Mouse (Mus musculus) left cerebral cortex, postnatal 14 days (tissue): ENCODE measurements at regions not wholly inside any gene's neighbourhood (a gene's known extent, or its start where the extent isn't known, plus 50 kb on each side); places are given as distances from the start of the nearest gene placed in this dataset.

ENCODE experiments used
- DNase-seq, 2 experiments: peaks; one replicate each; pipeline ENCODE4 v3.0.0; 2021 to 2022; ENCODE audit warnings: low spot score in 2 of 2, mixed read lengths in 1 of 2
- intact Hi-C: fragments of 180-260 bp; cut with DNase I; formaldehyde crosslinking; loops from one replicate; pipeline ENCODE4 v1.15.1; 2025

DNA sequence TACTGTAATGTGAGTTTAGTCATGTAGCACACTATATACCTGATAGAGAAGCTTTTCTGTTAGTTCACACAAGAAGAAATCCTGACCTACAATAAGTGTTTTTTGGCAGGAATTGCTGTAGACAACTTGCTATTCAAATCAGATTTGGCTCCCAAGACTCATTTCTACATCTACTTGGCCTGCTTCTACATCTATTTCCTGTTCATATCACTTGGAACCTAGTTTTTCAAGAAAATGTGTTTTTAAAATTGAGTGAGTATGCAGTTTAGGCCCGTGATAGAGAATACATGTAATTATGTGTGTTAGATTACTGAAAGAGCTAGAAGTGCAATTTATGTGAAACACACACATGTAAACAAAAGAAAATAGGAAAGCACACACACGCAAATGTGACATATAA is 176.4 kb upstream of the Paip1 start:
- intact Hi-C loops, result no loop called here
- DNase-seq, result peak in 1 of 2 experiments; percentile 16

- intact Hi-C loops, result no loop called here
- no peak for DNase-seq
These were observed 172.1 kb upstream of the Paip1 start for GRCm38 (mm10) chr13:119256350-119256749.

DNA sequence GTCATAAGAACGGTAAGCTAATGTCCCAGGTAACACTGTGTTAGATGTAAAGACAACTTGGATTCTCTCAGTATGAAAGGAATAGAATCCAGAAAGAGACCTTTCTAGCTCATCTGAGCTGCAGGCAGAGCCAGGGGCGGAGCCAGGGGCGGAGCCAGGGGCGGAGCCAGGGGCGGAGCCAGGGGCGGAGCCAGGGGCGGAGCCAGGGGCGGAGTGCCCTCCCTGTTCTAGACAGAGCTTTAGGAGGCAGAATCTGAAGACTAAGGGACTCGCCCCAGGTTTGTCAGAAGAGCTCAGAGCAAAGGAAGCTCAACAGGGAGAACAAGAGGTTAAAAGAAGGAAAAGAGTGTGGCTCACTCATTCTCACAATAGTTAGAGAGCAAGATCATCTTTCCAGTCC is 169.9 kb upstream of the Paip1 start:
- no peak for DNase-seq
- intact Hi-C loops, result no loop called here

GRCm38 (mm10) chr13:119263561-119263960 is 164.8 kb upstream of the Paip1 start:
- DNase-seq, result no peak
- intact Hi-C loops, result no loop called here

DNA sequence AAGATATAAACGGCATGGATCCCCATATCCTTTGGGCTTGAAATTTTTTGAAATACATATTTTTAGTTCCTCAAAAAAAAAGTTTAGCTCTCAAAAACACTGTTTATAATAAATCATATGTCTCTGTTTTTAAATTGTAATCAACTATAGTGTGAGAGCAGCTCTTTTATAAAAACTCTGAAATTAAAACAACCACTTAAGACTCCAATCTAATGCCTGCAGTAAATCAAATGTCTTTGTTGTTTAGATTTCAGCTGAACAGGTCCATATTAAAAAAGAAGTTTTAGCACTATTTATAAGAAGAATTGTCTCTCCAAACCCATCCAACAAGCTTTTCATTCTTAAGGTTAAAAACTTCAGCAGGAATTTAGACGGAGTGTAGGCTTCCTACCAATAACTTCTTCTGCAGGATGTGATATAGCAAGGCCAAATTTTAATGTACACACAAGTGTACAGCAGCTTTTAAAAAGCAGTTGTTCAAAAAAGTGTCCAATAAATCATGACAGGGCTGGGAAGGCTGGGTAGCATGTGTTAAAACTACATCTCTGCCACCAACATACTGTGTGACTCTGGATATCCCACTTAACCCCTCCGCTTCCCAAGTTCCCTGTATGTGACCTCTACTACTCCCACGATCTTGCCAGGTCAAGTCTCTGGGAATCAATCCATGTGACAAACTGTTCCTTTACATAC is 160.6 kb upstream of the Paip1 start:
- no peak for DNase-seq
- intact Hi-C loops, result no loop called here

GRCm38 (mm10) chr13:119268301-119268675 is 160.1 kb upstream of the Paip1 start:
- DNase-seq, result no peak
- intact Hi-C loops, result no loop called here

DNA sequence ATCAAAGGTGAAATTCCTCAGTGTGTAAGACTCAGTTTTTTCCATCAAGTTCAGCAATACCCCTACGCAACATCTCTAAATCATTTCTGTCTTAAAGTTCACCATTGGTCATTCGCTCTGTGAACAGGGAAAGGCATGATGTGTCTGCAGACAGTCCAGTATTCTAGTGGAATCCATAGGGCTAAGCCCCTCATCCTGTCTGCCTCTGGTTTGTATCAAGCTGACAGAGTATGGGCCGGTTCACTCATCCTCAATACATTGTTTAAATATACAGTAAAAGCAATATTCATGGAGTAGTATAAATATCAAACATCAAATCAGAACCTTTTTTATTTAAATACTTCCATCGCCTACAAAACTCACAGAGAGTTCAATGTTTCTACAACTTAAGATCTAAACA is 152.9 kb upstream of the Paip1 start:
- intact Hi-C loops, result no loop called here
- DNase-seq, result no peak

DNA sequence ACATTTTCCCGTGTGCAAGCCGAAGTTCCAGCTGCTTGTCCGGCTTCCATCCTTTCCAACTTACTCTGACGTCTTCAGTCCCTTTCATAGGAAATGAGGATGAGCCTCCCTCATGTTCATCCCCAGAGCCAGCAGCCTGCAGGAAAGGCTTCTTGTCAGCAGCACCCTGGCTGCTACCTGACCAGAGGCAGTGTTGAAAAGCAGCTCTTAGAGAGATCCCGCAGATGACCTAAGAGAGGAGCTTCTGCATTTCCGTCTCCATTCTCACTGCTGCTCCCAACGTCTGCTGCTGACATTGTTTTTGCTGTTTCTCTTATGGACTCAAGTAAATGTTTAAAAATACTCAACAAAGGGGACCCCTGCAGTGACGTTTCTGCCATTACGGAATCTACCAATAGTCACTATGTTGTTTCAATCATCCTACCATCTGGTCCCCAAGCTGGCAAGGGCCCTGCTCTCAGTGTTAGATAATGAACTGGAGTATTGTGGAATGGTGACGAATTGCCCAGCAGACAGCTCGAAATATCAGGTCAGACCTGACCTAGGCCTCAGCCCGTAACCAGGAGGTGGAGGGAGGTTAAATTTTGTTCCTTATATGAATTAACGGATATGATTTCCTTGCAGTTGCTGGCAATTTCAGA is 151.0 kb upstream of the Paip1 start:
- intact Hi-C loops, result no loop called here
- DNase-seq, result no peak

DNA sequence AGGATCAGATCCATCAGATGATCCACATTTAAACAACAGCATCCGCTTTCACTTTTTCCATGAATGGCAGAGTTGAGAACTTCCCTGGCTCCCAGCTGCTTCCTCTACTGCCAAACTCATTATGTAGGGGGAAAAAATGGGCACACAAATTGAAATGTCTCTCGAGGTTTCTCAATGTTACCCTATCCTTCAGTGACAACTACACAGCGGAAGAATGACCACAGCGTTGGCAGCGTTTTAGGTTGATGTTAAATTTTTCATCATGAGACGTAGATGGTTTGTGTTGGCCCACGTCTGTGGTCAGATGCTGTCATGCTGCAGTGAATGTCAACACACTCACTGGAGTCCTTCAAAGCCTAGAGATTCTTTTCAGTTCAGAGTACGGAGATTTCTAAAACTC is 149.0 kb upstream of the Paip1 start:
- intact Hi-C loops, result no loop called here
- DNase-seq, result no peak

DNA sequence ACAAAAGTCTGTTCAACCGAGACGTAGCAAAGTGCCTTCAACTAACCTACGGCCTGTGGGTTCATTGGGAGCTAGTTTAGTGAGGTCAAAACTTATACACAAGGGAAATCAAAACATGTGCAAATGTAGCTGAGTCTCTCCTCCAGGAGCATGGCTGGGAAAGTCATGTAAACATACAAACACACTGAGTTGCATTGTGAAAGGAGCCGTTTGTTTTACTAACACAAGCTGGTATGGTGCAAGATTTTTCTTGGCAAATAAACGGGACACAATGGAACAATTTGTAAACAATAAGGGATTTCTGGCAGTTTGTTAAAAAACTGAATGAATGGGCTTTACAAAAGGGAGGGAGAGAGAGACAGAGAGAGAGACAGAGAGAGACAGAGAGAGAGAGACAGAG is 147.8 kb upstream of the Paip1 start:
- no peak for DNase-seq
- intact Hi-C loops, result no loop called here

DNA sequence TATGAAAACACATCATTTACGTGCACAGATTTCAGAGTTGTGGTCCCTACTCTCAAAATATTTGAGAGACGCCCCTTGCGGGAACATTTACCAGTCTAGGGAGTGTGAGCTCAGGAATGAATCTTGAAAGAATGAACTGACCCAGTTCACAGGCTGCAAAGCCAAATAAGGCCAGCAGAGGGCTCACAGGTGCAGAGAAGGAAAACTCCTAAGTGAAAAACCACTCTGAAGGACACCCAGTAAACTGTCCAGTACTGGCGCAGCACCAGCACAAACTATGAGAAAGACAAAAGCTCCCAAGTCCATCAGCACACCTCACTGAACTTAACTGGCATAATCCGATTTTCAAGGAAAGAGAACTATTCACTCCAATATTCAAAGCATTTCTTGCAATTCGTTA is 145.0 kb upstream of the Paip1 start:
- intact Hi-C loops, result no loop called here
- DNase-seq, result peak; percentile 30 to 71

GRCm38 (mm10) chr13:119309238-119309637 is 119.2 kb upstream of the Paip1 start:
- intact Hi-C loops, result no loop called here
- no peak for DNase-seq

DNA sequence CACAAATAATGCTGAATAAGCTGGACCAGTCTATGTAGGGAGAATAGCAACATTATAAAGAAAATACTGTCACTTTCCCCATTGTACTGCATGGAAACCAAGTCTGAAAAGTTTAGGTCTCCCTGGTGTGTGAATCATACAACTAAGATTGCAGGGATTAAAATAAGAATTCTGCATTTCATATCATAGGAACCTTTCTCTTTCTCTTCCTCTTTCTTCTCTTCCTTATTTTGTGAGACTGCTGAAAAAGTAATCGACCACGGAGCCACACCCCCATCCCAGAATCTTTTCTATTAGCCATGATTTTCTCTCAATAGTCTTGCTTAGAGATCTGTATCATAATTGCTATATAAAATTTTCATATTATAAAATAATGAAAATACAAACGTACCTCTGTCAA is 118.4 kb upstream of the Paip1 start:
- intact Hi-C loops, result no loop called here
- no peak for DNase-seq

GRCm38 (mm10) chr13:119314356-119314755 is 114.0 kb upstream of the Paip1 start:
- intact Hi-C loops, result no loop called here
- DNase-seq, result no peak

DNA sequence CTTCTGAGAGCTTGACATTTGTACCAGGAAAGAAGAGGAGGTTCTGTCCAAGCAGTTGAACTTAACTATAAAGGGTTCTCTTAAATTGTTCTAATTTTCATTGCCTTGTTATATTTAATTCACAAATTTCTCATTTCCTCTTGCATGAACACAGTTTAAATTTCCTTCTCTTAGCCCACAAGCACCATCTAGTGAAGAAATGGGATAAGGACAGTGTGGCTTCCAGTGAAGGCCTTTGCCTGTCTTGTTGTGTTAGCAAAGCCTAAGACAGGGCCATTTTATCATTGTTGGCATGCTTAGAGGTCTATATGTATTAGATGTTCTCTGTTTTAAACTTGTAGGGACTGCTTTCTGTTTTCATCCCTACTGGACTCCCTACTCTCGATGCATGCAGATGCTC is 110.0 kb upstream of the Paip1 start:
- DNase-seq, result peak; percentile 20 to 26
- intact Hi-C loops, result loop anchor here (1.0 kb wide), 1 partner anchor 915 kb away; no protein-coding TSS in a partner anchor

GRCm38 (mm10) chr13:119325510-119325909 is 102.9 kb upstream of the Paip1 start:
- DNase-seq, result no peak
- intact Hi-C loops, result no loop called here

- intact Hi-C loops, result no loop called here
- no peak for DNase-seq
These were observed 101.3 kb upstream of the Paip1 start for GRCm38 (mm10) chr13:119326877-119327625.

GRCm38 (mm10) chr13:119328731-119329130 is 99.7 kb upstream of the Paip1 start:
- intact Hi-C loops, result no loop called here
- DNase-seq, result no peak

GRCm38 (mm10) chr13:119331815-119332214 is 96.6 kb upstream of the Paip1 start:
- intact Hi-C loops, result no loop called here
- DNase-seq, result no peak

DNA sequence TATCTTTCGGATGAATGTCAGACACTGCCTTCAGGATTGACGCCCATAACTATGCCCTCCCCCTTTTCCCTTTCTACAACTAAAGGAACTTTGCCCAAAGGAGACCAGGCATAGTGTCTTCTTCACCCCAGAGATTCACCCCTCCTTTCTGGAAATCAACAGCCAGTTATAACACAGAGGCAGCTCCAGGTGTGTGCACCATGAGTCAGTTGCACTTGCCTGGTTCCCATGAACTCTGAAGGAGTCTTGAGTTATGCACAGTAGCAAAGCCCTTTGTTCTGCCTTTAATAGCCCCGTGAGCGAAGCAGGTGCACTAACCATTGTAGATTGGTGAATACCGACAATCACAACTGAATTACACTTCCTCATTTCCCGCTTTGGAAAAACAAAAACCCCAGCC is 94.5 kb upstream of the Paip1 start:
- intact Hi-C loops, result no loop called here
- DNase-seq, result no peak

DNA sequence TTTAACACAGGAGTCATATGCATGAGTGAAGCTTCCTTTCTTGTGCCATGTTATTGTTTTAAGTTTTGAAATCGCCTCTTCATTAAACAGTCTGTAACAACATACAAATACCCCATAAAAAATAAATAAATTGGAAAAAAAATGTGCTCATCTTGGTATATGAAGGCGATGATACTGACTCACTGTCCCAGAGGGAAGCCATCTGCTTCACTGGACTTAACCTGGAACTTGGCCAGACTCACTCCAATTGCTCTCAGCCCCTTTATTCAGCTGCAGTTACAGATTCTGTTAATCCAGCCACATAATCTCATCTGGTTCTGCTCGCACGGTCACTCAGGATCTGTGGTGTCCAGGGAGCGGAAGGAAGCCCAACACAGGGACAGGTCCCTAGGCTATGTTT is 90.5 kb upstream of the Paip1 start:
- DNase-seq, result no peak
- intact Hi-C loops, result no loop called here
